Mouse (Mus musculus) adrenal gland, postnatal 25 days (tissue): Measurements from ENCODE around the gene Gm10670. TPM values are rescaled to one million over a fixed set of nuclear protein-coding genes. Genes with fewer than 3 reads are reported as not detected.
"Not testable (repeated sequence)": the region's sequence is repeated elsewhere in the genome, so short reads cannot be mapped to it uniquely, and the experiment has no call there.

Experiments
- DNase-seq: peaks from one replicate; pipeline ENCODE4 v3.0.0; 2021; ENCODE audit warnings: mixed read lengths
- long read RNA-seq: library from polyadenylated mRNA; stranded (forward); transcript quantifications from one replicate; pipeline ENCODE4 v2.0.0, GENCODE M21; 2021
- total RNA-seq: library from RNA; stranded (reverse); gene quantifications from 2 replicates; pipeline ENCODE4 v1.2.3, GENCODE M21; 2021

Gene Gm10670
- total RNA-seq = not detected in 2 replicates
- long read RNA-seq = 0 reads

DNA sequence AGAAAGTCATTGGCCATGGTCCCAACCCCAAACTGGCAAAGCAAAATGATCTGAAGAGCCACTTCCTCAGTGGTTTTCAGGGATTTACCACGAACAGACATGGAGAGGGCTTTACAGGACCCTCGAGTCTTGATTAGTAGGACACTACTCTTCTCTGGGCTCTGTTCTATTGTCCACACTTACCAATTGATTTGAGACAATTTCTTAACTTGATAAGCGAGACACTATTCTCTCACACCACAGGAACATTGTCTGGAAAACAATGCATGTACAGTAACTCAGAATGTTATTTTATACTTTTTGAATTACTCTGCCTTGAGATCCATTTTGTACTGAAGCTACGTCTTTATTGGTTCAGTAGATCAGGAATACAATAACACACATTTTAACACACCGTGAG, at the start of gene Gm10670:
Gm10670 (minus strand) TSS at position 101 of the 400 bp plus-strand sequence.
- not testable (repeated sequence) for DNase-seq

DNA sequence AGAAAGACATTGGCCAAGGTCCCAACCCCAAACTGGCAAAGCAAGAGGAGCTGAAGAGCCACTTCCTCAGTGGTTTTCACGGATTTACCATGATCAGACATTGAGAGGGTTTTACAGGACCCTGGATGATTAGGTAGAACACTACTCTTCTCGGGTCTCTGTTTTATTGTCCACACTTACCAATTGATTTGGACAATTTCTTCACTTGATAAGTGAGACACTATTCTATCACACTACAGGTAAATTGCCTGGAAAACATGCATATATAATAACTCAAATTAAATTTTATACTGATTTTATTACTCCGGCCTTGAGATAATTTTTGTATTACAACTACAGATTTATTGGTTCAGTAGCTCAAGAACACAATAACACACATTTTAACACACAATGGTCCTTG, 35.7 kb upstream of the Gm10670 start, which contains the start of gene Vmn1r103:
Vmn1r103 (minus strand) TSS at position 101 of the 400 bp plus-strand sequence.
- not testable (repeated sequence) for DNase-seq

DNA sequence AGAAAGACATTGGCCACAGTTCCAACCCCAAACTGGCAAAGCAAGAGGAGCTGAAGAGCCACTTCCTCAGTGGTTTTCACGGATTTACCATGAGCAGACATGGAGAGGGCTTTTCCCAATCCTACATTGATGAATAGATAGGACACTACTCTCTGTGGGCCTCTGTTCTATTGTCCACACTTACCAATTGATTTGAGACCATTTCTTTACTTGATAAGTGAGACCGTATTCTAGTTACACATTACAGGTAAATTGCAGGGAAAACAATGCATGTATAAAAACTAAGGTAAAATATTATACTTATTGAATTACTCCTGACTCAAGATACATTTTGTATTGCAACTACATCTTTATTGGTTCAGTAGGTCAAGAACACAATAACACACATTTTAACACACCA, 32.2 kb downstream of the Gm10670 start, which contains the start of gene Vmn1r101:
Vmn1r101 (minus strand) TSS at position 101 of the 400 bp plus-strand sequence.
- not testable (repeated sequence) for DNase-seq

Other genes with a start within 250 kb of the Gm10670 start
- gene Gm4498, start 241.1 kb downstream of the Gm10670 start, total RNA-seq = not detected in 2 replicates
- not detected in 2 replicates for gene Gm5890, start 212.1 kb downstream of the Gm10670 start, total RNA-seq
- gene Gm4133, start 140.9 kb downstream of the Gm10670 start, total RNA-seq = not detected in 2 replicates
- gene Gm5728, start 99.5 kb downstream of the Gm10670 start, total RNA-seq = not detected in 2 replicates
- gene Vmn1r100, start 57.0 kb downstream of the Gm10670 start, total RNA-seq = not detected in 2 replicates
- gene Vmn1r101, start 32.3 kb downstream of the Gm10670 start, total RNA-seq = not detected in 2 replicates
- not detected in 2 replicates for gene Vmn1r103, start 35.6 kb upstream of the Gm10670 start, total RNA-seq
- not detected in 2 replicates for gene Vmn1r104, start 58.9 kb upstream of the Gm10670 start, total RNA-seq
- gene Gm5726, start 70.8 kb upstream of the Gm10670 start, total RNA-seq = not detected in 2 replicates
- not detected in 2 replicates for gene Gm4141, start 101.3 kb upstream of the Gm10670 start, total RNA-seq
- not detected in 2 replicates for gene Gm4513, start 124.1 kb upstream of the Gm10670 start, total RNA-seq
- not detected in 2 replicates for gene Vmn1r107, start 194.0 kb upstream of the Gm10670 start, total RNA-seq
- not detected in 2 replicates for gene Vmn1r111, start 228.3 kb upstream of the Gm10670 start, total RNA-seq